Mouse (Mus musculus): ENCODE data around the gene Dhx16. TPM values are rescaled to one million over a fixed set of nuclear protein-coding genes. Genes with fewer than 3 reads are reported as not detected.

Dhx16 gene
- 62.9 and 66.5 TPM in 2 replicates for polyA plus RNA-seq (2012; rRNA removed)

DNA sequence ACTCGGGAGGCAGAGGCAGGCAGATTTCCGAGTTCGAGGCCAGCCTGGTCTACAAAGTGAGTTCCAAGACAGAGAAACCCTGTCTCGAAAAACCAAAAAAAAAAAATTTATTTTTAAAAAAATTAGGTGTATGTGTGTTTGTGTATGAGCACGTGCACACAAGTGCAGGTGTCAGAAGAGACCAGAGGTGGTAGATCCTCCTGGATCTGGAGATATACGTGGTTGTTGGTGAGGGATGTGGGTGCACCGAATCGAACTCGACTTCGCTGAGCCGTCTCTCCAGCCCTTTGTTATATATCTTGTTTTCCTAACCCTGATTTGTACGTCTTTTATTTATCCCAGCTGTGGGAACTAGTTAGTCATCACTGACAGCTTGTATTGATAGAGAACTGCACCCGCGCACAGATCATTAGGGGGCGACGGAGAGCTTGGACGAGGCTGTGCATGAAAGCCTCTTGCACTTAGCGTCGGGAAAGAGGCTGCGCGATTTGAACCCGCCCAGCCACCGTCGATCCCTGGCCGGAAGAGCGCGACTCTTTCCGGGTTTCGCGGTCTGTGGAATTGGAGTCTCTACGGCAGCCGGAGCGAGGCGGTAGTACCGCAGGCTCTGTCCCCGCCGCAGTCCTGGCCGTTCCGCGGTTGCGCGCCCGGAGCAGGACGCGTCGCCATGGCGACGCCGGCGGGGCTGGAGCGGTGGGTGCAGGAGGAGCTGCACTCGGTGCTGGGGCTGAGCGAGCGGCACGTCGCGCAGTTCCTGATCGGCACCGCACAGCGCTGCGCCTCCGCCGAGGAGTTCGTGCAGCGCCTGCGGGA lies at the start of gene Dhx16:
Gene Dhx16 (plus strand): TSS at position 575 of the 813 bp plus-strand sequence.

DNA sequence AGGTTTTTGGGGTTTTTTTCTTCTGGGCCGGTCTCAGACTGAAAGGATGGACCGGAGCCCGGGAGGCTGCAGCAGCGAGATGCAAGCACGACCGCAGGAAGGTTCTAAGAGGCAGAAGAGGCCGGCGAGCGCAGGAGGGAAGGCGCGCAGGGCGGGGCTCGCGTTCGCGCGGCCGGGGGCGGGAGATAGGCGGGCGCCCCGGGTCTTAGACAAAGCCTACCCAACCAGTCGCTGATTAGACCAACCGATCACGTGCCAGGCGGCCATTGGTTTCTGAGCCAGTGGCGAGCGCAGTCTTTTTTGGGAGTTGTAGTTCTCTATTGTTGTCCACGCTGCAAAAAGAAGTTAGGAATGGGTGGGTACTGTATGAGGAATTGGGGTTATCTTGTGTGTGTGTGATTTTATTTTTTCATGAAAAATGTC lies 41.5 kb upstream of the Dhx16 start, which contains the start of gene Tubb5:
Gene Tubb5 (minus strand): TSS at position 185 of the 423 bp plus-strand sequence.

DNA sequence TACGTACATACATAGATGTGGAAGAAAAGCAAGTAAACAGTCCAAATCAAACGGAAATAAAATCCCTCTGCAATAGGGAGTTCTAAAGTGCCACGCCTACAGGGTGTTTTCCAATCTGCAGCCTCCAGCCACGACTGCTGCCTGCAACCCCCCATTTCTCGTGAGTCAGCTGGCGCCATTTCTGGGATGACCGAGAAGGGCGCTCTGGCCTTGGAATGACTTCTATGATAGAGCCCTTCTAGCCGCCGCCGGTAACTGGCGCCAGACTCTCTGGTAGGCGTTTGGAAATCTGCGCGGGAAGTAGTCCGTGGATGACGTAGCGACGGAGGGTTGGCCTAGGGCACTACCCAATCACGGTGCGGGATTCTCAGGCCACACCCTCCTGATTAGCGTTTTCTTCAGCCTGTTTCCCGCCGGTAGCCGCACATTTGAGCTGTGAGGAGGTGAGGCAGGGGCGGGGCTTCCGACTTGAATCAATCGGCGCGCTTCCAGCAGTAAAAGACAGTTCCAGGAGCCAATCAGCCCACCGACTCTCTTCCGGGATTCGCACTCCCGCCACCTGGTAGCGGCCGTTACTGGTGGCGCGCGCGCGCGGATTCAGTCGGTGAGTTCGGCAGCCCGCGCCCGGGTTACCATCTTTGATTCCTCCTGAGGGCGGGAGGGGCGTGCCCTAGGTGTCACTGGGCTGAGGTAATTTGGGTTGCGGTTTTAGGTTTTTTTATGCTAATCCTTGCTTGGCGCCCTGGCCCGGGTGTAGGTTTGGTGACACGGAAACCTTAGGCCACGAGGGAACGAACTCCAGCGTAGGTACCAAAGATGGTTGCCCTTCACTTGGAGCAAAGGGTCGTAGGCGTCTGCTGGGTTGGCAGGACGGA lies 38.3 kb upstream of the Dhx16 start, which contains the start of gene Mdc1:
Gene Mdc1 (plus strand): TSS at position 440 of the 875 bp plus-strand sequence.

DNA sequence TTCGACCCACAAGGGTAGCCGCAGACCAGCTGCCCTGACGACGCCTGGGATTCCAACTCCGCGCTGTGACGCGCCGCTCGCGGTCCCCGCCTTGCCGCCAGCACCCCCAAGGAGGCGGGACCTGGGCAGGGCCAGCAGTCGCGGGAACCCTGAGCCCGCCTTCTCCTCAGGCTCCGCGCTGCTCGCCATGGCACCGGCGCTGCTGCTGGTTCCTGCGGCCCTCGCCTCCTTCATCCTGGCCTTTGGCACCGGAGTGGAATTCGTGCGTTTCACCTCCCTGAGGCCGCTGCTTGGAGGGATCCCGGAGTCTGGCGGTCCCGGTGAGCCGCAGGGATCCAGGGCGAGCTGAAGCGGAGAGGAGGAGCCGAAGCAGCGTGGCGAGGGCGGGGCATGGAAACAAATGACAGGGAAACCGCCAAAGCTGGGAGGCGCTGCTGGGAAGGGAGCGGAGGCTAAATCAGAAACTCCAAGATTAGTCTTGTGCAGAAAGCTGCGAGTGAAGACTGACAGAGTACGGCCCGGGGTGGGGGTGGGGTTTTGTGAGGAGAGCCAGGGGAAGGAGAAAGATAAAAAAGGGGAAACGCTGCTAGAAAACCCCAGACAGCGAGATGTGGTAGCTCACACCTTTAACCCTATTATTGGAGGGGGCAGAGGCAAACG lies 18.3 kb upstream of the Dhx16 start, which contains the start of gene Nrm:
Gene Nrm (plus strand): TSS at position 121 of the 660 bp plus-strand sequence.

DNA sequence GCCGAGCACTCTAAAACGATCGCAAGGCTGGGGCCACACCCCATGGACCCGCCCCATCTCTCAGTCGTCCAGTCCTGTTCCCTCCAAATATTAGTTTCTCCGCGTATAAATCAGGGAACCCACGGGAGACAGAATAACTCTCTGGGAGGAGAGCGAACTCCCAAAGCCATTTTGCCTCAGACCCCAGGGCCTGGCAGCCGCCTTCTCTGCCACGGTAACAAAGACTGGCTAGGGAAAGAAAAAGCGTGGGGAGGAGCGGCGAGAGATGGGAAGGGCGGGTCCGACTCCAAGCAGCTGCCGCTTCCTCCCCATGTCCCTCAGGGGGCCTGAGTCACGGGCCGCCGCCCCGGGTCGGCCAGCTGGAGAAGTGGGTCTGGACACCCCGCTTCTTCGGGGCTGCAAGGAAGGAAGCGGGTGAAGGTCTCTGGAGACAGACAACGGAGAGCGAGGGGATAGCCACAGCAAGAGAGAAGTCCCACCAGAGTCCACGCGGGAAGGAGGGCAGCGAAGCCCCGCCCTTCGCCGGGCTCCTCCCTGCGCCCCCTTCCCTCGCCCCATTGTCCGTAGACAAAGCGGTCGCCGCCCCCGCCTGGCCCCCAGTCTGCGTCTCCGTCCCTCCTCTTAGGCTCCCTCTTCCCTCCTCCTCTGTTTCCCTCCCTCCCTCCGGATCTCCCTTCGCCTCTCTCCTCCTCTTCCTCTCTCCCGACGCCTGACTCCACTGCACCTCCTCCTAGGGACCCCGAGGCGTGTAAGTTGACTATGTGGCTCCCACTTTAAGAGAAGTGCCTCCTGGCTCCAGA lies 13.9 kb upstream of the Dhx16 start, which contains the start of gene Ppp1r18:
Gene Ppp1r18 (plus strand): TSS at position 113 of the 800 bp plus-strand sequence.

DNA sequence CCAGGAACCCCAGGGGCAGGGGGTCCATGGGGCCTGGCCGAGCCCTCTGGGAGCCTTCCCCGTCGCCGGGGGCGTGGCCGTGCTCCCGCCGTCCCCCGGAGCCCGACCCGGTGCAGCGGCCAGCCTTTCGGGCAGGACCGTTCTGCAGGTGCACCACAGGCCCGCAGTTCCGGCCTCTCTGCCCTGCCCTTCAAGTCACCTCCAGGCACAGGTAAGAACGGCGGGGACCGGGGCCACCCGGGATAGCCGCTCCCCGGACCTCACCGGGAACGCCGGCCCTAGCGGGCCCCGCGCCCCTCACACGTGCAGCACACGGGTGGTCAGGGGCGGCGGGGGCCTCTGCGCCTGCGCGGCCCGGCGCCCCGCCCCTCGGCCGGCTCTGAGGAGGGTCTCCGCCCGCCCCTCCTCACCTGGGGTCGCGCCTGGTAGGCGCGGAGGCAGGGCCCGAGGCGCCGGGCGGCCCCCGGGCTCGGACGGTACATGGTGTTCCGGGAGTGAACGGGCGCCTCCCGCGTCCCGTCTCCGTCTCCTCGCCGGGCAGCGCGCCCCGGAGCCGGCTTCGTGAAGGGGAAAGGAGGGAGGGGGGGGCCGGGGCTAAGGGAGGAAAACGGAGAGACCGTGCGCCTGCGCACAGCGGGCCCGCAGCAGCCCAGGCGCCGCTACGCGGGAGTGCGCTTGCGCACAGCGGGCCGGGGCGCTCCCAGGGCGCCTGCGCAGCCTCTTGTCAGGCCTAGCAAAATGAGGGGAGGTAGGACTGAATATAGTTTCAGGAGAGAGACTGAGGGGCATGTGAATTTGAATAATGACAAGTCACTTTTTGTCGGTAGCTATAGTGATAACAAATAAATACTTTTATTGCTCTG lies 17.4 kb downstream of the Dhx16 start, which contains the start of gene 2310061I04Rik:
Gene 2310061I04Rik (minus strand): TSS at position 651 of the 863 bp plus-strand sequence.

DNA sequence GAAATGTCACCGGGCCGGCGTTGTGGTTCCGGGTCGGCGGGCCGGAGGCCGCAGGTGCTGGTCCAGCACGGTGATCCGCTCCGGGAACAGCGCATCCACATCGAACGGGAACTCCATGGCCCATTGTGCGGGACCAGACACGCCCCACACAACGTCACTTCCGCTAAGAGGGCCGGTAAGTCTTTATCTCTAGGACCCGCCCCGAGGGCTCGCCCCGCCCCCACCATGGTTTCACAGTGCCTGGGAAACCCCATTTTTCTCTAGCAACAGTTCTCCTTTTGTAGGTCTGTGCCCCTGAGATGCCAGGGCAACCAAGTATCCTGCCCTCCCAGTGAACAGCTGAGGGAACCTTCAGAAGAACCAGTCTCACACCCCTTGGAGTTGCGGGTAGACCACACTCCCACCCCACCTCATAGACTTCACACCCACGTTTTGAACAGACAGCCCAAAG lies 30.3 kb downstream of the Dhx16 start, which contains the start of gene Atat1:
Gene Atat1 (minus strand): TSS at position 157 of the 451 bp plus-strand sequence.

DNA sequence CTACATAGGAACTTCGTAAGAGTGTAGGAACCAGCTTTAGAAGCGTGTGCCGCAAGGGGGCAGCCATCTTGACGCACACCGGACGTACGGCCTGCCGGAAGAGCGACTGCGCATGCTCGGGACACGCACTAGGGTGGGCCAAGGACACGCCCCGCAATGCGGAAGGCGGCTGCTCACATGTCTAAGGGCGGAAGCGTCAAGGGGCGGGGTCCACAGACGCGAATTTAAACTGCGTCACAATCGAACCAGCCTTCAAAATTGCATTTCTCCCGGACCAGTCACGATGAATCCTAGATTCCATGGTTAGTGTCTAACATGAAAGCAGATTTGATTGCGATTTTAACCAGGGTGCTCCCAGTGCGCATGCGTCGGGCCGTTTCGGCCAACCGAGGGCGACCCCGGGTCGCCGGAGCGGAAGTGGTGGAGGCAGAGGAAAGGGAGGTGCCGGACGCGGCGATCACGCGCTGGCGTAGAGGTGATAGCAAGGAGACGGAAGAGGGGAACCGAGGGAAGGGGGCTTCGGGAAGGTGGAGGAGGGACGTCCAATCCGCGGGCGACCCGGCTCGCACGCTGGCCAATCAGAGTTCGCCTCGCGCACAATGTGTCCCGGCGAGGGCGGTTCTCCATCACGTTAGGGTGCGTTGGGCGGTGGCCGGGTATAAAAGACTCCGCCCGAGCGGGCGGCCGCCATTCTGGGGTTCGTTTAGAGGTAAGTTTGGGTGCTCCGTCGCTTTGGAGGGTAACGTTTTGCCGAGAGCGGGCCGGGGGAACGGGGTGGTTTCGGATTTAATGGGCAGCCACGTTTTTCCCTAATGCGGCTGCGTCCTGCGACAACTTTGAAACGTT lies 36.9 kb downstream of the Dhx16 start, which contains the start of the genes Mrps18b and Ppp1r10:
Gene Mrps18b (minus strand): TSS at position 93 of the 846 bp plus-strand sequence.
Gene Ppp1r10 (plus strand): TSS at position 138 of the 846 bp plus-strand sequence.

Other genes starting within 250 kb of the Dhx16 start
- 0.06 and 0.15 TPM in 2 replicates for gene Mucl3, start 236.1 kb upstream of the Dhx16 start, polyA plus RNA-seq (2012; rRNA removed)
- gene Vars2, start 212.2 kb upstream of the Dhx16 start, polyA plus RNA-seq (2012; rRNA removed), result 35.4 and 37.4 TPM in 2 replicates
- 31.1 and 34.8 TPM in 2 replicates for gene Gtf2h4, start 206.1 kb upstream of the Dhx16 start, polyA plus RNA-seq (2012; rRNA removed)
- gene Ddr1, start 175.2 kb upstream of the Dhx16 start, polyA plus RNA-seq (2012; rRNA removed), result 94.3 and 115 TPM in 2 replicates
- 7.2 and 9.6 TPM in 2 replicates for gene Ier3, start 58.1 kb upstream of the Dhx16 start, polyA plus RNA-seq (2012; rRNA removed)
- 93.0 and 103 TPM in 2 replicates for gene Flot1, start 56.6 kb upstream of the Dhx16 start, polyA plus RNA-seq (2012; rRNA removed)
- gene Tubb5, start 41.5 kb upstream of the Dhx16 start, polyA plus RNA-seq (2012; rRNA removed), result 2,634 and 2,916 TPM in 2 replicates
- 25.3 and 25.5 TPM in 2 replicates for gene Mdc1, start 38.3 kb upstream of the Dhx16 start, polyA plus RNA-seq (2012; rRNA removed)
- 30.7 and 36.6 TPM in 2 replicates for gene Nrm, start 18.5 kb upstream of the Dhx16 start, polyA plus RNA-seq (2012; rRNA removed)
- gene Ppp1r18, start 14.2 kb upstream of the Dhx16 start, polyA plus RNA-seq (2012; rRNA removed), result 50.0 and 51.7 TPM in 2 replicates
- gene 2310061I04Rik, start 17.6 kb downstream of the Dhx16 start, polyA plus RNA-seq (2012; rRNA removed), result 76.7 and 87.7 TPM in 2 replicates
- 501 and 522 TPM in 2 replicates for gene Atat1, start 30.3 kb downstream of the Dhx16 start, polyA plus RNA-seq (2012; rRNA removed)
- gene Mrps18b, start 36.6 kb downstream of the Dhx16 start, polyA plus RNA-seq (2012; rRNA removed), result 47.1 and 48.5 TPM in 2 replicates
- 51.1 and 51.8 TPM in 2 replicates for gene Ppp1r10, start 36.6 kb downstream of the Dhx16 start, polyA plus RNA-seq (2012; rRNA removed)
- gene Abcf1, start 89.9 kb downstream of the Dhx16 start, polyA plus RNA-seq (2012; rRNA removed), result 102 and 109 TPM in 2 replicates
- gene Gnl1, start 100.0 kb downstream of the Dhx16 start, polyA plus RNA-seq (2012; rRNA removed), result 37.6 and 47.2 TPM in 2 replicates
- 58.4 and 64.9 TPM in 2 replicates for gene Prr3, start 100.4 kb downstream of the Dhx16 start, polyA plus RNA-seq (2012; rRNA removed)
- gene H2-T24, start 140.7 kb downstream of the Dhx16 start, polyA plus RNA-seq (2012; rRNA removed), result 0.39 and 0.44 TPM in 2 replicates
- 8.6 and 10.6 TPM in 2 replicates for gene H2-T23, start 153.0 kb downstream of the Dhx16 start, polyA plus RNA-seq (2012; rRNA removed)
- 8.4 and 13.7 TPM in 2 replicates for gene H2-T22, start 162.9 kb downstream of the Dhx16 start, polyA plus RNA-seq (2012; rRNA removed)
- gene Gm6034, start 163.1 kb downstream of the Dhx16 start, polyA plus RNA-seq (2012; rRNA removed), result not detected in 2 replicates
- gene Gm11127, start 178.6 kb downstream of the Dhx16 start, polyA plus RNA-seq (2012; rRNA removed), result 0.05 TPM in 1 of 2 replicates, not detected in the other
- gene Gm19684, start 241.9 kb downstream of the Dhx16 start, polyA plus RNA-seq (2012; rRNA removed), result not detected in 2 replicates
- not detected in 2 replicates for gene Gm7030, start 249.6 kb downstream of the Dhx16 start, polyA plus RNA-seq (2012; rRNA removed)